Mouse (Mus musculus) kidney, adult 11 months (tissue): ENCODE data around the gene Nrxn3.

Experiments
- DNase-seq: peaks from one replicate; pipeline ENCODE4 v3.0.0; 2022

Nrxn3 gene

GRCm38 (mm10) chr12:89553223-89553880 is 830.7 kb downstream of the Nrxn3 start:
- DNase-seq = no peak

GRCm38 (mm10) chr12:89554171-89554570 is 831.5 kb downstream of the Nrxn3 start:
- no peak for DNase-seq

GRCm38 (mm10) chr12:89554740-89555430 is 832.2 kb downstream of the Nrxn3 start:
- no peak for DNase-seq

- DNase-seq = no peak
These were observed 836.2 kb downstream of the Nrxn3 start for GRCm38 (mm10) chr12:89558921-89559320.

- no peak for DNase-seq
These were observed 839.4 kb downstream of the Nrxn3 start for GRCm38 (mm10) chr12:89561989-89562565.

GRCm38 (mm10) chr12:89568723-89569377 is 846.2 kb downstream of the Nrxn3 start:
- DNase-seq = no peak

GRCm38 (mm10) chr12:89592459-89592858 is 869.8 kb downstream of the Nrxn3 start:
- DNase-seq = no peak

GRCm38 (mm10) chr12:89613670-89614069 is 891.0 kb downstream of the Nrxn3 start:
- DNase-seq = no peak

GRCm38 (mm10) chr12:89625746-89626145 is 903.1 kb downstream of the Nrxn3 start:
- no peak for DNase-seq

GRCm38 (mm10) chr12:89640046-89640445 is 917.4 kb downstream of the Nrxn3 start:
- no peak for DNase-seq

GRCm38 (mm10) chr12:89641460-89641859 is 918.8 kb downstream of the Nrxn3 start:
- no peak for DNase-seq

GRCm38 (mm10) chr12:89653211-89653610 is 930.5 kb downstream of the Nrxn3 start:
- no peak for DNase-seq

GRCm38 (mm10) chr12:89661219-89661618 is 938.5 kb downstream of the Nrxn3 start:
- DNase-seq = no peak

GRCm38 (mm10) chr12:89668856-89669255 is 946.2 kb downstream of the Nrxn3 start:
- no peak for DNase-seq

GRCm38 (mm10) chr12:89672819-89673218 is 950.1 kb downstream of the Nrxn3 start:
- no peak for DNase-seq

- DNase-seq = no peak
These were observed 963.0 kb downstream of the Nrxn3 start for GRCm38 (mm10) chr12:89685633-89686032.

GRCm38 (mm10) chr12:89689086-89689485 is 966.4 kb downstream of the Nrxn3 start:
- no peak for DNase-seq

- no peak for DNase-seq
These were observed 976.8 kb downstream of the Nrxn3 start for GRCm38 (mm10) chr12:89699469-89699868.

GRCm38 (mm10) chr12:89700937-89701458 is 978.3 kb downstream of the Nrxn3 start:
- no peak for DNase-seq

GRCm38 (mm10) chr12:89702931-89703330 is 980.3 kb downstream of the Nrxn3 start:
- no peak for DNase-seq

GRCm38 (mm10) chr12:89707913-89708312 is 985.2 kb downstream of the Nrxn3 start:
- DNase-seq = no peak

- DNase-seq = no peak
These were observed 987.8 kb downstream of the Nrxn3 start for GRCm38 (mm10) chr12:89710459-89710858.

- DNase-seq = no peak
These were observed 989.1 kb downstream of the Nrxn3 start for GRCm38 (mm10) chr12:89711791-89712190.
